Mouse (Mus musculus) testis, postnatal 14 days (tissue): Measurements from ENCODE around the gene Cbln3.
A peak's percentile ranks its signal among the peaks of the same experiment; 100 is the strongest.

Experiments
- DNase-seq: peaks from one replicate; pipeline ENCODE4 v3.0.0; 2021; ENCODE audit warnings: low spot score

Gene Cbln3

DNA sequence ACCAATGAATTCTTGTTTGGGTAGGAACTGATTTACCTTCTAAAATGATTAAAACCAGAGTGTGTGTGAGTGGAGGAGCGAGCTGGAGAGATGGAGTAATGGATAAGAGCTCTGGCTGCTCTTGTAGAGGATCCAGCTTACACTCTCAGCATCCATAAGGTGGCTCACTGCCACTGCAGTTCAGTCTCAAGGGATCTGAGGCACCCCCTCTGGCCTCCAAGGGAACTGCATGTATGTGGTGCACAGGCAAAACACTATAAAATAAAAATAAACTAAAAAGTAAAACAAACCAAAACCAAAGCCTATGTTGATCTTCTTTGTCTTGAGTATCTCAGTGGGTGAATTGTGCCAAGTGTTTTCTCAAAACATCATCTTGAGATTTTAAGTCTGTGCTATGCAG, 4.6 kb downstream of the Cbln3 start:
- DNase-seq: no peak

DNA sequence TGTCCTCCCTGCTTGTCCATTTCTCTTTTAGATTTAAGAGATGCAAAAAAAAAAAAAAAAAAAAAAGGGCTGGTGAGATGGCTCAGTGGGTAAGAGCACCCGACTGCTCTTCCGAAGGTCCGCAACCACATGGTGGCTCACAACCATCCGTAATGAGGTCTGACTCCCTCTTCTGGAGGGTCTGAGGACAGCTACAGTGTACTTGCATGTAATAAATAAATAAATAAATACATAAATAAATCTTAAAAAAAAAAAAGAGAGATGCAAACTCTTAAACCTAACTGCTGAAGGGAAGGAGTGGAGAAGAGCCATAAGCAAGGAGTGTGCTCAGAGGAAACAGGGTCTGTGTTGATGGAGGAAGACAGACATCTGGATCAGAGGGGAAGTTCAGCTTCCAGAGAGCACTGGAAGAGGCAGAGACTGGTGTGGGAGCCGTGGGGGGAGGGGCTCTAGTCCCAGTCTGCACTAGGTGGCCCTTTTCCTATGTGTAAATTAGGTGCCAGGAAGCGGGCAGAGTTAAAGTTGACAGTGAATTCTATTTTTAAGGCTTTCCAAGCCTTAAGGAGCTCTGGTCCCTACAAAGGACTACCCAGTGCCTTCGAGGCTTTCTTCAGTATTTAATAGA, 5.8 kb downstream of the Cbln3 start:
- DNase-seq: no peak

DNA sequence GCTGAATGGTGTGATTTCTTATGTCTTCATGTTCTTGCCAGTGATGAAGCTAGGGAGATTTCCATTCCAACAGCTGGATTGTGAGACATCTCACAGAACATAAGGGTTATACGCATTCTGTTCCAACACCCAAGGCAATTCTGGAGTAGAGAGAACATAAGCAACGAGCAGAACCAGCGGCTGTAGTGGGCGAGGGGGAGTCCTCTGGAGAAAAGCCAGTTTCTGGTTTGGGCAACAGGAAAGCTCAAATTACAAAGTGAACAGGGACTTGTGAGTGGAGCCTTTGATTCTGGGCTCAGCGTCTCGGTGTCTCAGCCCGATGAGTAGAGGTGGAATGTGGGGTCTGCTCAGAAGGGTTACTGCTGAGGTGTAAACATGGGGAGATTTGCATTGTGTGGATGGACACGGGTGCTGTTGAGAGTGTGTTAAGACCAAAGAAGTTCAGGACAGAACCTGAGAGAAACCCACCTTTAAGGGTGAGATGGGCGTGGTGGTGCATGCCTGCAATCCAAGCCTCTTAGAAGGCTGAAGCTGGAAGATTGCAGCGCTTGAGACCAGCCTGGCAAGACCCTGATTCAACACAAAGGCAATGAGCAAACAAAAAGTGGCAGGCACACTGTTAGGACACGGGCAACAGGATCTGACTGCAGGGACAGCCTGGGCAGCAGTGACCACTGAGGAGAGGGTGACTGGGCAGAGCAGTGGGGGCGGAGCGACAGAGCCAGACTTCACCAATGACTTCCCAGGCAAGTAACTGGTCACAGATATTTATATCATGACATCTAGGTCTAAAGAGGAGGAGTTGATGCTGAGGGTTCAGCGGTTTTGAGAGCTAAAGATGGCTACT, 6.5 kb downstream of the Cbln3 start:
- DNase-seq: no peak

DNA sequence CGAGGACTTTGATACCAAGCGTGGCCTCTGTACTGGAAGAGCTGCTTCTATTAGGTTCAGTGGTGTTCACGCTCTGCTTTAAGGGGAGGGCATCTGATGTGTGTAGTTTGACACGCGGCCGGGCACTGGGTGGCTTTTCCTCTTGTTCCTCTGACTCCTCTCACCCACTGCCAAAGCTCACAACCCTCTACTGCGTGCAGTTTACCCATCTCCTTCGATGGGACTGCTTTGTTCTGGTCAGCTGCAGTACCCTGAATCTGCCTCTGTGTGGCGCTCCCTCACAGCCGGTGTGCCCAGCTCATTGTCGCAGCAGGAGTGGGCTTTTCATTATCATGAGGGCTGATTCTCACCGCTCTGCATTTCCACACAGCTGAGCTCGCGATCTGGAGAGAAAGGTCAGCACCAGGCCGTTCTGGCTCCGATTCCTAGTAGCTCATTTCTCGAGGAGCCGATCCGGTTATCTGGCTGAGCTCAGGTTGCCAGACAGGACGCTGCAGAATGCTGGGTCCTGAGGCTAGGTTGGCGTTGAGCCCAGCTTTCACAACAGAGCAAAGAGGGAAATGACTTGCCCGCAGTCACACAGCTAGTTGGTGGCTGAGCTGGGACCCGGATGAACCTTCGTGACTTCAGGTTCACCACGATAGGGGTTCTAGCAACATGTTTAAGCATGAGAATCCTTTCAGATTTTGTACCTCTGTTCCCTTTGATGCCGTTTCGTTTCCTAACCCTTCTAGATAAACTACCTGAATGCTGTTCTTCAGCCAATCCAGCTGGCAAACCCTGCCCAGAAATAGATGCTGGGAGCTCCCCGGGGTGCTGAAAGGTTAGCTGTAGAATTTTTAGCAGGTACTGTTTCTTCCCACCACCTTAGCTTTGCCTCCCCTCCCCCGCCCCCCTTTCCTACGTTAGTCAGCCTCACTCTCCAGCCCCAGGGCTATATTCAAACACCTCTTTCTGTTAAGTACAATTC, 10.2 kb downstream of the Cbln3 start:
- DNase-seq: peak; percentile 77

DNA sequence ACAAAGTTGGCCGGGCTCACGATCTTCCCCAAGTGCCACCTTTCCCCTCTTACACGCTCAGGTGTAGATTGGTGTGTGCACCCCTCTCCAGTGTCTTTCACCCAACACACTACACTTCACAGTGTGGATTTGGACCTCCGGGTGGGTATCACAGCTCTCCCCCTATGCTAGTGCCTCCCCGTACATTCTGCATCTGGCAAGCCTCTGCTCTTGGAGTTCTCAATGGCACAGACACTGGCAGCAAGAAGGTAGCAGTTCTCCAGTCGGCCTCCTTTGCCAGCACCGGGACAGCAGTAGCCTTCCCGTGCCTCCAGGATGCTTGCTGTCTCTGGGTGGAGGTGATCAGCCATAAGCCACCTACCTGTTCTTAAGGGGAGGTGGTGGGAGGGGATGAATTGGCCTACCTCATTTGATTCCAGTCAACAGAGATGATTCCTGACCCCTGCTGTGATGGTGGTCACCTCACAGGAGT, 10.9 kb downstream of the Cbln3 start:
- DNase-seq: no peak

DNA sequence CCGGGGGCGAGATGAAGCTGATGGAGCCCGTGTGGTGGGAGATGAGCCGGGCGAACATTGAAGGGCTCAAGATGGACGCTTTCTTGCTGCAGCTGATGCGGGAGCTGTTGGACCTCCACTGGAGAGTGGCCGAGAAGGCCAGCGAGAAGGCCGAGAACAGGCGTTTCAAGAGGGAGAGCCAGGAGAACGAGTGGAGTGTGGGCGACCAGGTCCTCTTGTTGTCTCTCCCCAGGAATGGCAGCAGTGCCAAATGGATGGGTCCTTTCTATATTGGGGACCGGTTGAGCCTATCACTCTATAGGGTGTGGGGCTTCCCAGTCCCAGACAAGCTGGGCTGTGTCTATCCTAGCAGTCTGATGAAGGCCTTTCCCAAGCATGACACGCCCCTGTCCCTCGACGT, 11.6 kb downstream of the Cbln3 start:
- no peak for DNase-seq

DNA sequence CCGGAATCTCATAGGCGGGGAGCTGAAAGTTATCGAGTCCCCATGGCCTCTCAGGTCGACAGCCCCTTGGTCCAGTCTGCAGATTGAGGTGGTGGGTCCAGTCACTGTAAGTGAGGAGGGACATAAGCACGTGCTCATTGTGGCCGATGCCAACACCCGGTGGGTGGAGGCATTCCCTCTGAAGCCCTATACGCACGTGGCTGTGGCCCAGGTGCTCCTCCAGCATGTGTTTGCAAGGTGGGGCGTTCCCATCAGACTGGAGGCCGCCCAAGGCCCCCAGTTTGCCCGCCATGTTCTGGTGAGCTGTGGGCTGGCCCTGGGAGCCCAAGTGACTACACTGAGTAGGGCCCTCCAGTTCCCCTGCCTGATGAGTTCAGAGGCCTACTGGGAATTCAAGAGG, 12.2 kb downstream of the Cbln3 start:
- no peak for DNase-seq

DNA sequence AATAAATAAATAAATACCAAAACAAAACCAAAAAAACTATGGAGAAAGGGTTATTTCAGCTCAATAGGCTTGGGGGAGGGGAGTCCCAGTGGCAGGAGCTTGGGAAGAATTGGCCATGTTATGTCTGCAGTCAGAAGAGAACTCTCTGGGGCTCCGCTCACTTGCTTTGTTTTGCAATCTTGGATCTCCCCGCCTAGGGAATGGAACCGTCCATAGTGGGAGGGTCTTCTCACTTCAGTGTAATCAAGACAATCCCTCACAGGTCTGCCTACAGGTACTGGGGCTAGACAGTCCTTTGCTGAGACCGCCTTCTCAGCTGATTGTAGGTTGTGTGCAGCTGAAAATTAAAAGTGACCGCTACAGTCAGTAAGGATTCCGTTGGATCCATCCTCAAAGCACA, 14.7 kb downstream of the Cbln3 start:
- DNase-seq: no peak

DNA sequence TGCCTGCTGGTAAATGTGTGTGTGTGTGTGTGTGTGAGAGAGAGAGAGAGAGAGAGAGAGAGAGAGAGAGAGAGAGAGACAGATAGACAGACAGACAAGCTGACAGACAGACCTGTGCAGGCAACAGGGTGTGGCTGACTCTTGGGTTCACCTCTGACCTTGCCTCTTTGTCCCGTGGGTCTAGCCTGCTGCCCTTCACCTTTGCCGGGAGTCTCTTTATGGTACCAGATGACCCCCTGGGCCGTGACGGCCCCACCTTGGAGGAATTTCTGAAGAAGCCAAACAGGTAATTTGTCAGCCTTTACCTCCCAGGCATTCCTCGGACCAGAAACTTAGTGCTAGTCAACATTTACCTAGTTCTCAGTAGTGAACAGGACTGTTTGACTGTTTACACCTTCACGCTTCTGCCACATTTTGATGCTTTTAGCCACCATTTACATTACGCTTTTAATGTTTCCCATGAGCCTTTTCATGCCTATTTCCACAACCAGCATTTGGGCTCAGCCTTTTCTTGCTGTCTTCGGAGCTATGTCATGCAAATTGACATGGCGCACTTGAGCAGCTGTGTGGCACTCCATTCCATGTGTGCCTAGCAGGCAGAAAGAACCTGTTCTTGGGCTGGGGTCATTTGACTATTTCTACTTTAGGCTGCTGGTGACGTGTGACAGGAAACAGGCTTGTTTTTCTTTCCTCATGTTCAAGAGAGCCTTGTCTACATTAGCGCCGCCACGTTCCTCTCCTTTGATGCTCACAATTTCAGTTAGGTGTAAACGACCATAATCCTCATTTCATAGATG, 15.8 kb downstream of the Cbln3 start:
- no peak for DNase-seq

DNA sequence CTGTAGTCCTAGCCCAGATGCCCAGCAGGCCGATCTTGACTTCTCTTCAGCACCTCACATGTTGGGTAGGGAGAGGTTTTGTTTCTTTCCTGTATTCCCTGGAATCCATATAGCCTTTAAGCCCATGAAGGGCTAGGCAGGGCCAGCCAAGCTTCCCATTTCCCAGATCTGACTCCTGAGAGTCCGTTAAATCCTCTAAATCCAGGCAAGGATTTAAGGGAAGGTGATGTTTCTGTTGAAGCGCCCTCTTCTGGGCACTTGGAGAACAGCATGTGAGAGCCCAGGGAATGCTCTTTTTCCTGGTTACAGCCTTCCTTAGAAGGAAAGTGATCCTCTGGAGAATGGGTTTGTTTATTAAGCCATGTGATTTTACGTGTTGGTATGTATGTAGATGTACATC, 17.2 kb downstream of the Cbln3 start:
- no peak for DNase-seq

DNA sequence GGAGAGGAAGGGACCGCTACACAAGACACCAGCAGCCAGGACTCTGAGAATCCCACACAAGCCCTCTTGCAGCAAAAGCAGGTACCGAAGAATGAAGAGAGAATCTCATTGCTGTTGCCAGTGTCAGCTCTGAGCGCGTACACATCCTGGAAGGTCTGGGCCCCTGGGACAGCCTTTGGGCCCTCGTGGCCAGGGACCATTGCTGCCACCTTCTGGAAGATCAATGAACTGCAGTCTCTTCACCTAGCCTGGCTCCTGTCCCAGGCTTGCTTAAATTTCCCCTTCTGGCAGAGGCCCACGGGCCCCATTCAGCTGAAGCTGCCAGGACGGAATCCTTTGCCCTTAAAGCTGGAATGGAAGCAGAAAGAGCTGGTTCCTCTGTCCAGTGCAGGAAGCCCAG, 20.4 kb downstream of the Cbln3 start:
- peak; percentile 79 for DNase-seq

DNA sequence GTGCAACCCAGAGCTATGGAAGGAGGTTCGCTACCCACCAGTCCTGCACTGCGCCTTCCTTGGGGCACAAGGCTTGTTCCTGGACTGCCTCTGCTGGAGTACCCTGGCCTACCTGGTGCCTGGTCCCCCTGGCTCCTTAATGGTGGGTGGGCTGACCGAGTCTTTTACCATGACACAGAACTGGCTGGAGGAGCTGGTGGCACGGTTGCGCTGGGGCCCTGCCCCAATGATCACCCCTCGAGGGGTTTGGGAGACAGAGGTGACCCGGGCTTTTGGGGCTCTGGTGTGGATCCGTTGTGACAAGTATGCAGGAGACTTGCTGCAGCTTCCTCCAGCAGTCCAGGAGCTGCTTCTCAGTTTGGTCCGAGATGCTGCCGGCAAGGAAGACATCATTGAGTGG, 21.2 kb downstream of the Cbln3 start:
- no peak for DNase-seq

DNA sequence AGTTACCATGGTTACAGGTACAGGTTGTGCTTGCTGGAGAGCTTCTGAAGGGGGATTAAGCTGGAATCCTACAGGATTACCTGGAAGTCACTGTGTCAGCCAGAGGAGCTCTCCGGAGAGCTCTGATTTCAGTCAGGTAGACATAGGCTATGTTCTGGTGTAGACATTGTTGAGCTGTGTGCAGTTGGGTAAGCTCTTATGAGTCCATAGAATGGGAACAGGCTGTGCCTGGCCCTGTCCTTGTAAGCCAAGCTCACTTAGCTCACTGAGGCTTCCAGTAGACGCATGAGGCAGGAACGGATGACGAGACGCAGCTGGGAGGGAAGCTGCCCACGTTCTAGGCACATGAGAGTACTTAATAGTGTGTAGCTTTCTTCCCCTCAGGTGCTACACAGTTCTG, 22.0 kb downstream of the Cbln3 start:
- DNase-seq: peak; percentile 46

DNA sequence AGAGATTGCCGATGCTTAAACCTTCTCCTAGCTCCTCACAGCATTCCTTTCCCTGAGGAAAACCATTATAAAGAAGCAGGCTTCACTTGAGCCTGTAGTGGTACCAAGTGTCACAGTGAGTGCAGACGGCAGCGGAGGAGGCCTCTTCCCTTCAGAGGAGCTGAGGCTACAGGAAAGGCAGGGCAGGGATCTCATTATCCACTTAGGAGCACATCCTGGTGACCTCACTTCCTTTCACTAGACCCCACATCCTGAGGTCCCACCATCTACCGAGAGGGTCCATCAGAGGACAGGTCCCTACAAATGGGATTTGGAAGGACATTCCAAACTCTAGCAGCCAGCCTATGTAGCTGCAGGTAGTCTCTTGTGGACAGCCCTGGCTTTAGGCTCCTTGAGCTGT, 26.6 kb downstream of the Cbln3 start:
- DNase-seq: no peak

DNA sequence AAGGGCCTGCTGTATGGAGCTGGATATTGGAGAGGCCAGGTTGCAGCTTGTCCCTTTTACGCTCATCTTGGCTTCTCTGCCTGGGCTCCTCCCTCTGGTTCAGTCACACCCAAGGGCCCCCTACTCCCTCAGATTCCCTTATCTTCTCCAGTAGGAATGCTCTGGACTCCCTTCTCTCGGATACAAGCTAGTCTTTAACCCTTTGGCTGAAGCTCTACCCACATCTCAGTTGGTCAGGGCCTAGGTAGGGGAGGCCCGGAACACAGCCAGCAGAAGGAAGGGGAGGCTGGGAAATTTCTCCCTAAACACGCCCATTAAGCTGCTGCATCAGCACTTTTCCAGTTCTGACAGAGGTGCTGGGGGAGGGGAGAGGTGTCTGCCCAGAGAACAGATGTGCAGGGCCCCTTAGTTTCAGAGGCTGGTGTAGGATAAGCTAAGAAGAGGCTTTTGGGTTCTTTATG, 29.1 kb downstream of the Cbln3 start:
- DNase-seq: peak; percentile 45

DNA sequence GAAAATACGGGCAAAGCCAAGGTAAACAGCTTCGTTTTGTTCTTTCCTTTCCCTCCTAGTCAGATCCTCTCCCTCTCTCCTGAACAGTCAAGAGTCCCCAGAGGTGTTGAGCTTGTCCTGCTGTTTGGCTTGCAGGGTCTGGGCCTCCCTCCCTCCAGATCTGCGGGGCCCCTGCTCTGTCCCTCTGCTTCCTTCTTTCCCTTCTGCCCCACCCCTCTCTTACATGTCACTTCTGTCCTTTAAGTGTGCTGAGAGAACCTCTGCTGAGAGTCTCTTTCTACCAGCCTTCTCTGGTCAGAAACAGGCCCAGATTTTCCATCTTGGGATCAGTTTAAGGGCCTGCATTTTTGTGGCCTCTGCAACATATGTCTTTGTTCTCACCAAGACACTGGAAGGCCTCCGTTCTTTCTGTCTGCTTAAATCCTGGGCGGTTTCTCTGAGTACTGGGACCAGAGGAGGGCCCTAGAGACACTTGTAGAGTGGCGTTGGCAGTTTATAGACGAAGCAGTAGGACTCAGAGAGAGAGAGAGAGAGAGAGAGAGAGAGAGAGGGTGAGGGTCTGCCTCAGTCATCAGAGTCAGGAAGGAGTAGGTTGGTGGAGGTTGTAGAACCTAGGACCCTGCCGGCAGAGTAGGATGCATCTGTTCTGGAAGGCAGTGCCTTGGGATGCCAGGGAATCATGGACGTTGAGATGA, 29.6 kb downstream of the Cbln3 start:
- no peak for DNase-seq

DNA sequence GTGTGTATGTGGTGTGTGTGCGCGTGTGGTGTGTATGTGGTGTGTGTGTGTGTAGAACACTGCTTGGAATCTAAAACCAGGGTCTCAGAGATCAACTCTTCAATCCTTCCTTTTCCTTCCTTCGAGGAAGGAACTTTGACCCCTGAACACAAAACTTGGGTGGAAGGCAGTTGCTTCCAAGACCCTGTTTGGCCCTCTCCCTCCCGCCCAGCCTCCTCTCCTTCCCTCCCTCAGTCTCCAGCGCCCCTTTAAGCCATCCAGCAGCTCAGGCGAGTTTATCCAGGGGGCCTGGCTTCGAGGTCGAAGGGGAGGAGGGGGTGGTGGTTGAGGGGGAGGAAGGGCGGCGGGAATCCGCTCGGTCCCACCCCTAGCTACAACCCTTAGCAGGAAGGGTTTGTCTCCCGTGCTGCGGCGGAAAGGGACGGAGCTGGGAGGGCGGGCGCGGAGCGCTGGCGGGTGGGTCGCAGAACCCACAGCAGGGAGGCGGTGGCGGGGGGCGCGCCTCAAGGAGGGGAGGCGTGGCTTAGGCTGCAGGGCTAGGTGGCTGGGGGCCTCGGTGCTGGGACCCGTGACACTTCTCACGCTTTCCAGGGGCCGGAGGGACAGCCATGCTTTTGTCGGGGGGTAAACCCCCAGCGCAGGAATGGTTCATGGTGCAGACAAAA, 30.4 kb downstream of the Cbln3 start, which contains the start of gene Nynrin:
Nynrin (plus strand) TSS at position 390 of the 665 bp plus-strand sequence.
- peak; percentile 62 for DNase-seq

DNA sequence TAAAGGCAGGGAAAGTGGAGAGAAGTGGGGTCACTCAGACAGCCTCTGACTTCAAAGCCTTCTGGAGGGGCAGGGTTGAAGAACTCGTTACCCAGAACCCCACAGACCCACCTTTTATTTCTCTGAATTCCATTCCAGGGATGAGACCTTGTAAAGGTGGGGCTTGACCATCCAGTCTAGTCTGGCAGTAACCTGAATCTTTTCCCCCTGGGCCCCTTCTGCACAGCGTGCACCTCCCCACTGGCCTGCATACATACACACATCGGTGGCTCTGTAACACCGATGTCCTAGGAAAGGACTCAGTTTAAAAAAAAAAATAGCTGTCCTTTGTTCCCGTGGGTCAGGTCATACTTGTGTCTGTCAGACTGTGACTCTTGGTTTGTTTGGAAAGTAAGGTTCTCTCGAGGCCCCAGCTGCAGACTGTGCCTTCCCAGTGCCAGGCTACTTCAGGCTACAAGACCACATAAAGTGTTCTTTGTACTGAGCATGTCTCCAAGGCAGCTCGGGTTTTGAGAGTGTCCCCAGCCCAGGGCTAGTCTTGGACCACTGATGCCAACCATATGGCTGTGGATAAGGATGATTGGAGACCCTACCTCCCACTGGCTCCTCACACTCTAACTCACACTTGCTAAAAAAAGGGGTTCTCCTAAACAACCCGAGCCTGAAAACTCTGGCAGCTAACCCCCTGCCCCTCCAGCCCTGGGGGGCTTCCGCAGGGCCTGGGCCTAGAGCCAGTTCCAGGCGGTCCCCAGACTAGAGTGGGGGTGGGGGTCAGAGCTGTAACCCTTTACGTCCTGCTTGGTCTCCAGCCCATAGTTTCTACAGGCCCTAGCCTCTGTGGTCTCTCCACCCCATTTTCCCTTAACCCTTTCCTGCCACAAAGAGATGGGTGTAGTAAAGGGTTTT, 31.3 kb downstream of the Cbln3 start:
- DNase-seq: no peak

DNA sequence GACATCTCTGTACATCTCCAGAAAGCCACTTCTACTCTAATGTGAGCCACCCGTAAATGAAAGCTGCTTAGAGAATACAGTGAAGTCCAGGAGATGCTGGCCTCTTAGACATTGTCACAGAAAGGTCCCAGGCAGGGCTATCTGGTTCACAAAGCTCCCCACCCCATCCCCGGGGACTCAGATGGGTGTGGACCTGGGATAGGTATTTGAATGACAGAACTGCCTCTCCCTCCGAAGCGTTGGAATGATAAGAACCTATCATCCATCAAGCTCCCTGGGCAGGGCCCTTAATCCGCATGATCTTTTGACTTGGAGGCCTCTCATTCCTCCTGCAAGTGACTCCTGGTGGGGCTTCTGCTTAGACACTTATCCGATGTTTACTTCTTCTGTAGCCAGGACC, 33.3 kb downstream of the Cbln3 start:
- no peak for DNase-seq
